Mouse (Mus musculus): ENCODE data around the gene Lta.

DNA sequence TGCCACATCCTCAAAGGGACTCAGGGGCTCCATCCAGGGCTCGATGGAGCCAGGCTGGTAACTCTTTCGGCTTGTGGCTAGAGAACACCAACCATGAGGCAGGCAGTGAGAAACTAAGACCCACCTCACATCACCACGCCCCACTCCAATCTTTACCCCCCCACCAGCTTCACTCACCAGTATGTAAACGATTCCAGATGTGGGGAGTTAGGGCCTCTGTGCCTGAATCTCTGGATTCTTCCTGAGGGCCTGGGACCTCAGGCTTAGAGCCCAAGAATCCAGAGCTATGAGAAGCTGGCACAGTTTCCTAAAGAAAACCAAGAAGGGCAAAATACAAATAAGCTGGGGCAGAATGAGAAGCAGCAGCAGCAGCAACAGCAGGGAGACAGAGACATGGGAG is 51.2 kb downstream of the Lta start:
- TF ChIP-seq CTCF (IDR thresholded peaks at IDR 0.05; ENCODE audit: extremely low read depth, insufficient read depth, low read length) (no peak), POLR2A (IDR thresholded peaks at IDR 0.05; ENCODE audit: extremely low read depth, insufficient read depth, low read length) (no peak)
